Mouse (Mus musculus) intestine, postnatal 0 days (tissue): ENCODE data around the gene Tldc2. TPM values are rescaled to one million over a fixed set of nuclear protein-coding genes. Genes with fewer than 3 reads are reported as not detected.
A peak's percentile ranks its signal among the peaks of the same experiment; 100 is the strongest.

Experiments used
- ATAC-seq: fragments of 200-750 bp; cut with Nextera tagmentation; 2 replicates; pipeline ENCODE4 v1.8.0; 2017; ENCODE audit warnings: mild to moderate bottlenecking, moderate TSS enrichment, moderate library complexity
- H3K27ac ChIP-seq: fragments of 300-500 bp; sonication (generic); 2 replicates; pipeline ENCODE4 v1.5.1; 2014; ENCODE audit warnings: mild to moderate bottlenecking, low read depth, low read length, moderate library complexity
- H3K27me3 ChIP-seq: fragments of 300-500 bp; sonication (generic); replicated peaks from 2 replicates; pipeline ENCODE4 v1.6.1; 2014; ENCODE audit warnings: low read length, mixed read lengths; ENCODE audit not compliant: control insufficient read depth, insufficient read depth
- H3K36me3 ChIP-seq: fragments of 300-500 bp; sonication (generic); 2 replicates; pipeline ENCODE4 v1.6.1; 2014; ENCODE audit warnings: mild to moderate bottlenecking, moderate library complexity; ENCODE audit not compliant: control insufficient read depth, insufficient read depth
- H3K4me1 ChIP-seq: fragments of 300-500 bp; sonication (generic); replicated peaks from 2 replicates; pipeline ENCODE4 v1.6.1; 2014; ENCODE audit warnings: antibody characterized with exemption, low read length, mixed read lengths; ENCODE audit not compliant: control insufficient read depth, insufficient read depth
- H3K4me2 ChIP-seq: fragments of 300-500 bp; sonication (generic); replicated peaks from 2 replicates; pipeline ENCODE4 v1.6.1; 2014; ENCODE audit warnings: low read depth, mild to moderate bottlenecking, moderate library complexity
- H3K4me3 ChIP-seq: fragments of 300-500 bp; sonication (generic); 2 replicates; pipeline ENCODE4 v1.5.1; 2014; ENCODE audit warnings: low read depth, low read length
- H3K9ac ChIP-seq: fragments of 300-500 bp; sonication (generic); 2 replicates; pipeline ENCODE4 v1.6.1; 2014; ENCODE audit warnings: mild to moderate bottlenecking, low read depth, low read length
- H3K9me3 ChIP-seq: fragments of 300-500 bp; sonication (generic); 2 replicates; pipeline ENCODE4 v1.6.1; 2016; ENCODE audit warnings: mixed run types; ENCODE audit not compliant: control insufficient read depth
- CTCF ChIP-seq: sonication (generic); IDR thresholded peaks from 2 replicates; pipeline ENCODE4 v1.5.1; 2016; ENCODE audit warnings: low read depth, mild to moderate bottlenecking, control low read depth, antibody characterized with exemption, moderate library complexity
- WGBS: fragments of 180-500 bp; shearing (Covaris S2); extraction: QIAGEN DNeasy Blood & Tissue Kit; methylation state at CpG from one replicate; pipeline ENCODE4 v1.1.7; 2014; 5-methylcytosine and 5-hydroxymethylcytosine counted together
- polyA plus RNA-seq: library from polyadenylated mRNA; unstranded; fragments of >200 nt; fragmentation: Nextera tagmentation; extraction: Ambion mirVana; gene quantifications from 2 replicates; pipeline ENCODE4 v1.2.1, GENCODE M21; 2015

Tldc2 gene
- polyA plus RNA-seq, 1 experiment from 2014 or later = not detected

DNA sequence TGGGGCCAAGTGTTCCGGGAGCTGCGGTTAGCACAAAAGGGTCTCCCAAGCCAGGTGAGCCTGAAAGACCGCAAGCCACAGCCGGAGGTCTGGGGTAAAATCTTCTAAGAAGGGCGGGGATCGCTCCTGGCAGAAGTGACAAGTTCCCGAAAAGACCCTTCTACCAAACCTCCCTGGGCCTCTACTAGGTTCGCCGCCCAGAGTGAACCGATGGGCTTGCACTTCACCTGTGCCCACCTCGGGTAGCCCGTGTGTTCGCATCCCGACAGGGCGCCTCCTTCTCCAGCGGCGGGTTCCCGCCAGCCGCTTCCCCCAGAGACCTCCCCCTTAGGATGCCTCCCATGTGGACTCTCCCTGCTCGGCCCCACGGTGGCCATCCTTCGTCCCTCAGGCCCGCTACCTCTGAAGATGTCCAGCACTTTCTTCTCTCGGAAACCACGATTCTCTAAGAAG, 47.6 kb downstream of the Tldc2 start:
- H3K27ac ChIP-seq = peak overlapping the region; percentile 76
- TF ChIP-seq CTCF = no peak
- peak overlapping the region; percentile 65 for H3K9ac ChIP-seq
- H3K4me1 ChIP-seq = 0 out of 2 replicates have a peak, but pooled peaks cover 4% of the 10 kb centered on the region
- WGBS = 0% methylated on average over 25 of the region's 25 CpGs
- no peaks in the 10 kb centered on the region for H3K9me3 ChIP-seq
- peak; percentile 25 for ATAC-seq
- no peaks in the 10 kb centered on the region for H3K27me3 ChIP-seq
- peak overlapping the region; percentile 62 for H3K4me3 ChIP-seq
- no peaks in the 10 kb centered on the region for H3K36me3 ChIP-seq
- peak overlapping the region; percentile 90 for H3K4me2 ChIP-seq

DNA sequence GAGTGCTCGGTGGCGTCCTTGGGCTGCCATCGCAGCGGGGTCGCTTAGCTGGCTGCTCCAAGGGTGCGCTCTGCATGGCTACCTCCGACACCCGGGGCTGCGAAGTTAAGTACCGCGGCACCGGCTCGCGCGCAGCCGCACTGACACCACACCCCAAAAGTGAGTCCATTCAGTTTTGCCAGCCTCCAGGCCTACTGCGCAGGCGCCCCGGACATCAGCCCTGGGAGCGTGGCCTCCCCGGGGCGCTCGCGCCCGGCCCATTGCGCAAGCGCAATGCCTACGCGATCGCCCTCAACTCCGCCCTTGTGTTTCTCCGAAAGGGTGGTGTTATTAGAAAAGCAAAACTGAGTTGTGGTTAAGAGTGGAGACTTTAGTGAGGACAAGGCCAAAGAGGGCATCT, 48.2 kb downstream of the Tldc2 start, which contains the start of gene Samhd1:
TSS of gene Samhd1 (minus strand) at position 252 of the 400 bp plus-strand sequence.
- H3K9ac ChIP-seq = peak within 1 kb of the TSS; percentile 65
- peak; percentile 86 for ATAC-seq
- H3K4me2 ChIP-seq = peak within 1 kb of the TSS; percentile 90
- 0 out of 2 replicates have a peak, but pooled peaks cover 4% of the 10 kb centered on the region for H3K4me1 ChIP-seq
- H3K36me3 ChIP-seq = no peaks in the 10 kb centered on the region
- no peaks in the 10 kb centered on the region for H3K9me3 ChIP-seq
- peak within 1 kb of the TSS; percentile 76 for H3K27ac ChIP-seq
- TF ChIP-seq CTCF = no peak
- WGBS = under 1% methylated on average over 32 of the region's 32 CpGs
- H3K27me3 ChIP-seq = no peaks in the 10 kb centered on the region
- peak within 1 kb of the TSS; percentile 62 for H3K4me3 ChIP-seq

DNA sequence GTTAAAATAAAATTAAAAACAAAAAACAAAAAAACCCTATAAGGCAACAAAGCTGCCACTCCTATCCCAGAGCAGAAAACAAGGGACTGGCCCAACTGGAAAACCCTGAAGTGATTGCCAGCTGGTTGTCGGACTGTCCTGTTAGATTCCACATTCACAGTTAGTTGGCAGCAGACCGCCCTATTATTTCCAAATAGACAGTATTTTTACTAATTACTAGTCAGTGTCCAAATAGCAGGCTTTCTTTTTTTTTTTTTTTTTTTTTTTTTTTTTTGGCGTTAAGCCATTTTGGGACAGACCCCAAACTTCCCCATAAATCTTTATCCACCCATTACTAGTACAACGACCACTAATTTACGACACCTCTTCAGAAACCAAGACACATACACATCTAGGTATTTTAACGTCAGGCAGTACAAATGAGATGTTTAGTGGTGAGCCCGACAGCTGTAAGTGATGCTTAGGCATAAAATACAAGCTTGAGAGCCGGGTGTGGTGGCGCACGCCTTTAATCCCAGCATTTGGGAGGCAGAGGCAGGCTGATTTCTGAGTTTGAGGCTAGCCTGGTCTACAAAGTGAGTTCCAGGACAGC, 48.8 kb downstream of the Tldc2 start:
- H3K9me3 ChIP-seq = no peaks in the 10 kb centered on the region
- peak overlapping the region; percentile 62 for H3K4me3 ChIP-seq
- no peak overlapping the region for H3K9ac ChIP-seq
- WGBS = 73% methylated on average over 10 of the region's 10 CpGs
- H3K4me1 ChIP-seq = 0 out of 2 replicates have a peak, but pooled peaks cover 4% of the 10 kb centered on the region
- TF ChIP-seq CTCF = no peak
- H3K4me2 ChIP-seq = peak overlapping the region; percentile 90
- peak overlapping the region; percentile 76 for H3K27ac ChIP-seq
- H3K36me3 ChIP-seq = no peaks in the 10 kb centered on the region
- no peaks in the 10 kb centered on the region for H3K27me3 ChIP-seq
- ATAC-seq = no peak

DNA sequence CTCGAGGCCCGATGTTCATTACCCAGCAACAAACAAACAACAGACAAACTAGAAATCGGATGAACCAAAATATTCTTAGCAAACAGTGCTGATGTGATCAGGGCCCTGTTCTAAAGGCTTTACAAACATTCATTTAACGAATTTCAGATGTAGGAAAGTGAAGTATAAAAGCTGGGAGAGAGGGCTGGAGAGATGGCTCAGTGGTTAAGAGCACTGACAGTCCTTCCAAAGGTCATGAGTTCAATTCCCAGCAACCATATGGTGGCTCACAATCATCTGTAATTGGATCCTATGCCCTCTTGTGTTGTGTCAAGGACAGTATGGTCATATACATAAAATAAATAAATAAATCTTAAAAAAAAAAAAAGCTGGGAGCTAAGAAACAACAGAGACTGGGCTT, 49.3 kb downstream of the Tldc2 start:
- Histone ChIP-seq H3K27ac (no peak overlapping the region), H3K4me1 (0 out of 2 replicates have a peak, but pooled peaks cover 4% of the 10 kb centered on the region), H3K9me3 (no peaks in the 10 kb centered on the region), H3K4me2 (no peak overlapping the region), H3K4me3 (no peak overlapping the region), H3K9ac (no peak overlapping the region), H3K36me3 (no peaks in the 10 kb centered on the region), H3K27me3 (no peaks in the 10 kb centered on the region)
- no peak for TF ChIP-seq CTCF
- WGBS = 83% methylated on average over 4 of the region's 4 CpGs
- ATAC-seq = no peak

DNA sequence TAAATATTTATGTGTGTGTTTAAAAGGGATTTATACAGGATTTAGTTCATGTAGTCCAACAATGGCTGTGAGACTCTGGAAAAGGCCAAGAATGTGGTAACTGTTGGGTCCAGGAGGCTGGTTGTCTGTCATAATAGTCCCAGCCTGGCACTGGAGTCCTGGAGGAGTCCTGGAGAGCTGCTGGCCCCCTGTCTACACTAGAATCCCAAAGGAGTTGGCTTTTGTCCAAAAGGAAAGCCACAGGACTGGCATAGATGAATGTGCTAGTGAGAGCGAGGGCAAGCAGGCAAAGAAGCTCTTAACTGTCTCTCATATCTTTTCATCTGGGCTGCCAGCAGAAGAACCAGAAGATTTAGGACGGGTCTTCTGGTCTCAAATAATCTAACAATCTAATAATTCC, 49.8 kb downstream of the Tldc2 start:
- no peaks in the 10 kb centered on the region for H3K36me3 ChIP-seq
- 0 out of 2 replicates have a peak, but pooled peaks cover 4% of the 10 kb centered on the region for H3K4me1 ChIP-seq
- no peaks in the 10 kb centered on the region for H3K27me3 ChIP-seq
- TF ChIP-seq CTCF = no peak
- no peak overlapping the region for H3K4me3 ChIP-seq
- no peak for ATAC-seq
- no peak overlapping the region for H3K9ac ChIP-seq
- WGBS = 66% methylated on average over 2 of the region's 2 CpGs
- H3K4me2 ChIP-seq = no peak overlapping the region
- H3K27ac ChIP-seq = no peak overlapping the region
- no peaks in the 10 kb centered on the region for H3K9me3 ChIP-seq

DNA sequence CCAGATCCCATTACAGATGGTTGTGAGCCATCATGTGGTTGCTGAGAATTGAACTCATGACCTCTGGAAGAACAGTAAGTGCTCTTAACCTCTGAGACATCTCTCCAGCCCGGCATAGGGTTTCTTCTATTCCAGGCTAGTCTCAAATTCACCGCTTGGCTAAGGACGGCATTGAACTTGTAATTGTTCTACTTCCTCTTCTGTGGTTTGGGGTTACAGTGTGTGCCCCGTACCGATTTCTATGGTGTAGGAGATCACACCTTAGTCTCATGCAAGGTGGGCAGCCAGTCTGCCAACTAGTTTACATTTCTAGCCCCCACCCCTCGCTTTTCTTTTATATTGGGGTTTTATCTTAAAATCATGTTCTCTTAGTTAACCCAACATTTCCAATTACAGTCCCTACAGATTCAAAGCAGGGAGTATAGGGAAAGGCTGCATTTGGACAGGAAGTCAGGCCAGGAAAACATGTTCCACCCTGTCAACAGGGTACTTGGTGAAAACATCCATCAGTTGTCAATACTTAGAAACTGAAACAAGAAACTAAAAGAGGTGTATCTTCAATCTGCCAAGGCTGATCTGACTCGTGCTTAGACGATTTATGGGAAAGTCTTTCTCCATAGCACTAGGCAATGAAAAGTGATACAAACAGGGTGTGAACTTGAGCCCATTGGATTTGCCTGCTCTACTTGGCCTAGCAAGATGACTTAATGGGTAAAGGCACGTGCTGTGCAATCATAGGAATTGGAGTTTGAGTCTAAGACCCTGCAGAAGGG, 51.3 kb downstream of the Tldc2 start:
- Histone ChIP-seq H3K27me3 (no peaks in the 10 kb centered on the region), H3K4me2 (no peak overlapping the region), H3K4me3 (no peak overlapping the region), H3K9me3 (no peaks in the 10 kb centered on the region), H3K36me3 (no peaks in the 10 kb centered on the region), H3K4me1 (0 out of 2 replicates have a peak, but pooled peaks cover 4% of the 10 kb centered on the region), H3K27ac (no peak overlapping the region; the same call in 1 of the 2 replicates), H3K9ac (no peak overlapping the region)
- 86% methylated on average over 9 of the region's 9 CpGs for WGBS
- no peak for TF ChIP-seq CTCF
- ATAC-seq = no peak
